8 mouse cellular contexts compared by ENCODE assay signal in genomic region chr16:78238052-78238701, GRCm38 (mm10).
DNase-seq lines count a peak whose midpoint lies in the region; ATAC-seq and TF ChIP-seq lines count a peak whose summit lies in the region.

No protein-coding gene starts in this region.

- H3K27me3 ChIP-seq in heart, adult 2 months (ENCODE audit: control insufficient read depth, insufficient read depth, low read length): no peaks in the 10 kb centered on the region
- no peaks in the 10 kb centered on the region for H3K27me3 ChIP-seq in Patski
- H3K27me3 ChIP-seq in embryonic facial prominence, embryonic 14.5 days (replicated peaks; ENCODE audit: control insufficient read depth, insufficient read depth, low read length): no peaks in the 10 kb centered on the region
- no peaks in the 10 kb centered on the region for H3K27me3 ChIP-seq in hindbrain, embryonic 16.5 days (replicated peaks; ENCODE audit: control insufficient read depth, insufficient read depth, low read length)

- no peak for DNase-seq in heart, adult 2 months
- no peak for DNase-seq in heart, postnatal 25 days (ENCODE audit: low spot score)
- DNase-seq in Patski (ENCODE audit: low read depth, low spot score): no peak
- DNase-seq in embryonic facial prominence, embryonic 14.5 days (ENCODE audit: low spot score): peak; percentile 66
- DNase-seq in right cerebral cortex, postnatal 4 days: peak; percentile 60
- DNase-seq in kidney, postnatal 14 days: no peak

- ATAC-seq in Patski: peak; percentile 22
- peak; percentile 78 for ATAC-seq in embryonic facial prominence, embryonic 14.5 days (ENCODE audit: low read depth)
- peak; percentile 75 for ATAC-seq in hindbrain, embryonic 16.5 days

- no peak overlapping the region for H3K27ac ChIP-seq in heart, adult 2 months
- H3K27ac ChIP-seq in embryonic facial prominence, embryonic 14.5 days (replicated peaks; ENCODE audit: low read depth, low read length): peak overlapping the region; percentile 52; the same call in 1 of the 2 replicates
- H3K27ac ChIP-seq in hindbrain, embryonic 16.5 days (ENCODE audit: low read depth, low read length): peak overlapping the region; percentile 82
- no peak overlapping the region for H3K27ac ChIP-seq in macrophage

- POLR2A ChIA-PET in Patski (lab: Charles Lee): no interaction called here

- peak overlapping the region; percentile 22; the same call in 1 of the 2 replicates for H3K9ac ChIP-seq in heart, adult 2 months (ENCODE audit: low read depth, low read length)
- H3K9ac ChIP-seq in embryonic facial prominence, embryonic 14.5 days (ENCODE audit: low read depth, low read length): peak overlapping the region; percentile 47
- peak overlapping the region; percentile 61 for H3K9ac ChIP-seq in hindbrain, embryonic 16.5 days (ENCODE audit: low read depth, low read length)

- TF ChIP-seq EP300 in heart, adult 2 months (IDR thresholded peaks at IDR 0.05; ENCODE audit: insufficient read depth, low read depth, low read length): no peak

- CTCF ChIA-PET in Patski (lab: Charles Lee): interaction anchor here (1.2 kb wide), 1 partner anchor 14 kb away, joined by 3 read pairs; no protein-coding TSS in a partner anchor

- in situ Hi-C loops in Patski (cut with MboI; ENCODE audit: low pct_unique_long_range_greater_than_20kb): no loop called here

- peak overlapping the region; percentile 70 for H3K4me2 ChIP-seq in embryonic facial prominence, embryonic 14.5 days (ENCODE audit: low read depth, low read length)
- H3K4me2 ChIP-seq in hindbrain, embryonic 16.5 days (ENCODE audit: low read length): peak overlapping the region; percentile 67

- no peak for TF ChIP-seq CTCF in heart, adult 2 months (IDR thresholded peaks at IDR 0.05)
- no peak for TF ChIP-seq CTCF in Patski (IDR thresholded peaks at IDR 0.05)

- no peaks in the 10 kb centered on the region for H3K9me3 ChIP-seq in embryonic facial prominence, embryonic 14.5 days (ENCODE audit: control insufficient read depth, low read length)
- no peaks in the 10 kb centered on the region for H3K9me3 ChIP-seq in hindbrain, embryonic 16.5 days (ENCODE audit: control insufficient read depth, low read length)

- H3K36me3 ChIP-seq in heart, adult 2 months (ENCODE audit: control insufficient read depth, insufficient read depth, low read length): no peaks in the 10 kb centered on the region
- no peaks in the 10 kb centered on the region for H3K36me3 ChIP-seq in embryonic facial prominence, embryonic 14.5 days (ENCODE audit: control insufficient read depth, insufficient read depth, low read length)
- H3K36me3 ChIP-seq in hindbrain, embryonic 16.5 days (ENCODE audit: control insufficient read depth, insufficient read depth, low read length): no peaks in the 10 kb centered on the region
- no peaks in the 10 kb centered on the region for H3K36me3 ChIP-seq in macrophage (ENCODE audit: inconsistent target)

- 8% methylated on average over 17 of the region's 18 CpGs for WGBS in heart, adult 2 months
- under 1% methylated on average over 16 of the region's 18 CpGs for WGBS in embryonic facial prominence, embryonic 14.5 days
- under 1% methylated on average over 18 of the region's 18 CpGs for WGBS in hindbrain, embryonic 16.5 days
- WGBS in macrophage (ENCODE audit: missing documents): 22% methylated on average over 18 of the region's 18 CpGs

- H3K4me3 ChIP-seq in heart, adult 2 months: peak overlapping the region; percentile 29
- H3K4me3 ChIP-seq in embryonic facial prominence, embryonic 14.5 days (ENCODE audit: low read depth, low read length): peak overlapping the region; percentile 42
- peak overlapping the region; percentile 42 for H3K4me3 ChIP-seq in hindbrain, embryonic 16.5 days (ENCODE audit: low read length)
- peak overlapping the region; percentile 21; the same call in 1 of the 2 replicates for H3K4me3 ChIP-seq in macrophage (ENCODE audit: inconsistent target)

- TF ChIP-seq POLR2A in heart, adult 2 months (IDR thresholded peaks at IDR 0.05; ENCODE audit: insufficient read depth, low read depth, low read length): no peak

- intact Hi-C loops in heart, adult 2 months (cut with DNase I): no loop called here
- intact Hi-C loops in heart, postnatal 25 days (cut with DNase I): no loop called here

- peaks cover 4% of the 10 kb centered on the region for H3K4me1 ChIP-seq in heart, adult 2 months (ENCODE audit: control insufficient read depth, insufficient read depth, low read length)
- no peaks in the 10 kb centered on the region for H3K4me1 ChIP-seq in embryonic facial prominence, embryonic 14.5 days (ENCODE audit: control insufficient read depth, insufficient read depth, low read length)
- peaks cover 8% of the 10 kb centered on the region for H3K4me1 ChIP-seq in hindbrain, embryonic 16.5 days (ENCODE audit: control insufficient read depth, insufficient read depth, low read depth, low read length)

- no peaks in the 10 kb centered on the region for H3K79me2 ChIP-seq in heart, adult 2 months (replicated peaks; ENCODE audit: control insufficient read depth, insufficient read depth, low read length)
- H3K79me2 ChIP-seq in macrophage (ENCODE audit: inconsistent target): no peaks in the 10 kb centered on the region

Comparison
In these comparisons a context has a peak if more than half of its experiments do, and no peak if none do; other contexts are left out.
1. DNase-seq: peak in embryonic facial prominence, embryonic 14.5 days (single experiment) and right cerebral cortex, postnatal 4 days (single experiment); none in heart, adult 2 months (0 of 2), heart, postnatal 25 days (single experiment), Patski (single experiment) and kidney, postnatal 14 days (single experiment).
2. H3K27ac ChIP-seq: peak in embryonic facial prominence, embryonic 14.5 days (single experiment) and hindbrain, embryonic 16.5 days (single experiment); none in heart, adult 2 months (single experiment) and macrophage (single experiment).
3. ATAC-seq: peak in every context shown above with its lines; median percentile 78 in embryonic facial prominence, embryonic 14.5 days; 75 in hindbrain, embryonic 16.5 days; 22 in Patski.
4. Peak in every context shown above with its lines, with median percentiles within 50 percentile points of each other: H3K4me3 ChIP-seq and H3K9ac ChIP-seq.